Mouse (Mus musculus) spleen, adult 2 months (tissue): ENCODE results near the gene Fam189a1. TPM values are rescaled to one million over a fixed set of nuclear protein-coding genes. Genes with fewer than 3 reads are reported as not detected.

Experiments used
- DNase-seq, 2 experiments: peaks; one replicate each; pipeline versions ENCODE4 v3.0.0 to v3.0.0-alpha.2; 2012 to 2021; ENCODE audit warnings: low spot score in 2 of 2, low read depth in 1 of 2
- H3K27ac ChIP-seq: fragments of 200-500 bp; 2 replicates; pipeline ENCODE4 v1.5.1; 2012; ENCODE audit warnings: low read length, inconsistent platforms; ENCODE audit not compliant: insufficient read depth
- H3K27me3 ChIP-seq: fragments of 200-500 bp; 2 replicates; pipeline ENCODE4 v1.6.1; 2012; ENCODE audit warnings: mild to moderate bottlenecking, moderate library complexity, low read length, inconsistent platforms; ENCODE audit not compliant: control insufficient read depth, insufficient read depth
- H3K36me3 ChIP-seq: fragments of 200-500 bp; 2 replicates; pipeline ENCODE4 v1.6.1; 2012; ENCODE audit warnings: mild to moderate bottlenecking, low read length, inconsistent platforms; ENCODE audit not compliant: control insufficient read depth, insufficient read depth
- H3K4me1 ChIP-seq: fragments of 200-500 bp; 2 replicates; pipeline ENCODE4 v1.6.1; 2011; ENCODE audit warnings: inconsistent platforms; ENCODE audit not compliant: control insufficient read depth, insufficient read depth, insufficient read length
- H3K4me3 ChIP-seq: fragments of 200-500 bp; 2 replicates; pipeline ENCODE4 v1.5.1; 2011; ENCODE audit warnings: mild to moderate bottlenecking, inconsistent platforms; ENCODE audit not compliant: insufficient read depth, insufficient read length; ENCODE audit errors: extremely low read depth
- CTCF ChIP-seq: fragments of 200-500 bp; IDR thresholded peaks from 2 replicates; pipeline ENCODE4 v1.5.1; 2011; ENCODE audit warnings: mild to moderate bottlenecking, inconsistent platforms; ENCODE audit not compliant: insufficient read depth, insufficient read length, insufficient replicate concordance; ENCODE audit errors: extremely low read depth
- POLR2A ChIP-seq: fragments of 200-500 bp; IDR thresholded peaks from 2 replicates; pipeline ENCODE4 v1.6.1; 2011; ENCODE audit warnings: low read depth, low read length, inconsistent platforms
- WGBS: fragments of 180-500 bp; shearing (Covaris S2); methylation state at CpG from one replicate; pipeline ENCODE4 v1.1.7; 2018; 5-methylcytosine and 5-hydroxymethylcytosine counted together
- polyA plus RNA-seq: library from polyadenylated mRNA; depleted of rRNA; stranded (reverse); fragments of >200 nt; gene quantifications from 2 replicates; pipeline ENCODE4 v1.2.3, GENCODE M21; 2012

Gene Fam189a1
- polyA plus RNA-seq, 1 experiment, result 0.04 TPM

- Histone ChIP-seq H3K4me3 (no peak overlapping the region), H3K4me1 (no peaks in the 10 kb centered on the region), H3K27ac (no peak overlapping the region), H3K36me3 (no peaks in the 10 kb centered on the region), H3K27me3 (no peaks in the 10 kb centered on the region)
- no peak for DNase-seq
- WGBS, result 87% methylated on average over 8 of the region's 8 CpGs
- TF ChIP-seq CTCF, result no peak
- TF ChIP-seq POLR2A, result no peak
Measured at GRCm38 (mm10) chr7:65018036-65018679, 138.2 kb downstream of the Fam189a1 start.

- Histone ChIP-seq H3K4me1 (no peaks in the 10 kb centered on the region), H3K27me3 (no peaks in the 10 kb centered on the region), H3K27ac (no peak overlapping the region), H3K36me3 (no peaks in the 10 kb centered on the region), H3K4me3 (no peak overlapping the region)
- WGBS, result 87% methylated on average over 5 of the region's 5 CpGs
- TF ChIP-seq CTCF, result no peak
- TF ChIP-seq POLR2A, result no peak
- no peak for DNase-seq
Measured at GRCm38 (mm10) chr7:65017348-65017747, 139.0 kb downstream of the Fam189a1 start.

- H3K36me3 ChIP-seq, result no peaks in the 10 kb centered on the region
- no peak for DNase-seq
- WGBS, result 16% methylated on average over 6 of the region's 6 CpGs
Measured at GRCm38 (mm10) chr7:65011133-65011532, 145.2 kb downstream of the Fam189a1 start.

GRCm38 (mm10) chr7:65010275-65010674 is 146.1 kb downstream of the Fam189a1 start:
- Histone ChIP-seq H3K36me3 (no peaks in the 10 kb centered on the region), H3K4me3 (no peak overlapping the region), H3K4me1 (no peaks in the 10 kb centered on the region; the same call in 1 of the 2 replicates), H3K27ac (no peak overlapping the region), H3K27me3 (no peaks in the 10 kb centered on the region)
- TF ChIP-seq CTCF (no peak), POLR2A (no peak)
- WGBS, result 7% methylated on average over 6 of the region's 6 CpGs
- no peak for DNase-seq

More at GRCm38 (mm10) chr7:65011133-65011532, 145.2 kb downstream of the Fam189a1 start:
- Histone ChIP-seq H3K27me3 (no peaks in the 10 kb centered on the region), H3K4me1 (no peaks in the 10 kb centered on the region; the same call in 1 of the 2 replicates), H3K4me3 (no peak overlapping the region), H3K27ac (no peak overlapping the region)
- TF ChIP-seq CTCF (no peak), POLR2A (no peak)

GRCm38 (mm10) chr7:65005731-65006130 is 150.6 kb downstream of the Fam189a1 start:
- no peak overlapping the region for H3K4me3 ChIP-seq
- no peak overlapping the region for H3K27ac ChIP-seq
- H3K27me3 ChIP-seq, result no peaks in the 10 kb centered on the region
- 80% methylated on average over 2 of the region's 2 CpGs for WGBS
- DNase-seq, result no peak
- TF ChIP-seq CTCF (no peak), POLR2A (no peak)
- H3K4me1 ChIP-seq, result no peaks in the 10 kb centered on the region
- no peaks in the 10 kb centered on the region for H3K36me3 ChIP-seq

GRCm38 (mm10) chr7:64999718-65000214 is 156.6 kb downstream of the Fam189a1 start:
- Histone ChIP-seq H3K27ac (no peak overlapping the region), H3K4me1 (no peaks in the 10 kb centered on the region), H3K4me3 (no peak overlapping the region), H3K27me3 (no peaks in the 10 kb centered on the region), H3K36me3 (no peaks in the 10 kb centered on the region)
- 84% methylated on average over 4 of the region's 4 CpGs for WGBS
- no peak for TF ChIP-seq POLR2A
- no peak for TF ChIP-seq CTCF
- DNase-seq, result no peak

GRCm38 (mm10) chr7:64997743-64998142 is 158.6 kb downstream of the Fam189a1 start:
- no peak for TF ChIP-seq POLR2A
- TF ChIP-seq CTCF, result no peak
- DNase-seq, result no peak
- Histone ChIP-seq H3K4me3 (no peak overlapping the region), H3K27ac (no peak overlapping the region), H3K4me1 (no peaks in the 10 kb centered on the region), H3K36me3 (no peaks in the 10 kb centered on the region), H3K27me3 (no peaks in the 10 kb centered on the region)
- WGBS, result 88% methylated on average over 5 of the region's 5 CpGs
